Mouse (Mus musculus): ENCODE data around the gene Ak6.

The Ak6 gene

DNA sequence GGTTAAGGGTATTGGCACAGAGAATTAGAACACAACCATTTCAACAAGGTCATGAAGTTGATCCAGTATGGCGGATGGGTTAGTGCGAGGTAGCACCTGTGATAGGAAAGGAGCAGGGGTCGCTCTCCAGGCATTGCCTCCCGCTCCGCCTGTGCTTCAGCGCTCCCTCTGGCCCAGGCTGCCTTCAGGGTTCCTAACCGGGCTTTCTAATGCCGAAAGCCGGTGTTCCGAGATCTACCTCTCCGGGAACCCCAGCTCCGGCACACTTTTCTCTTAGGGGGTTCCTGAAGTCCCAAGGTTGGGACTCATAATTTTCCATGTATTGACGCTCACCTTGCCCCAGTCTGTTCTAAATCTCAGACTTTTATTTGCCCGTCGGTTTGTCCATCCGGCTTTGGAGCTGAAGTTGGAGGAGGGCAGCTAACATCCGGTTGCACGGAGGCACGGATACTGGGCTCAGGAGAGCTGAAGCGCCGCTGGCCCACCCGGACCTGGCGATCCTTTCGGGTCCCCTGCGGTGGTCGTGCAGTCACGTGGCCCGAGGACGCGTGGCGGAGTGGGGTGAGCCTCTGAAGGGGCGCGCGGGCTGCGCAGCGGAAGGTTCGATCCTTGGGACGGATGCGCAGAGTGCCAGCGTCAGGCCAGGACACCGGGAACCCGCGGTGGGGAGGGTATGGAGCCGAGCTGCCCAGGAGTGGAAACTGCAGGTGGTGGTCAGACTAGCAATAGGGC is 18.7 kb downstream of the Ak6 start, which contains the start of gene Ccdc125:
Gene Ccdc125, plus strand, starts transcription at position 427 of the 732 bp plus-strand sequence.
- no peak for DNase-seq (ENCODE audit: low spot score in 2 of 2)

DNA sequence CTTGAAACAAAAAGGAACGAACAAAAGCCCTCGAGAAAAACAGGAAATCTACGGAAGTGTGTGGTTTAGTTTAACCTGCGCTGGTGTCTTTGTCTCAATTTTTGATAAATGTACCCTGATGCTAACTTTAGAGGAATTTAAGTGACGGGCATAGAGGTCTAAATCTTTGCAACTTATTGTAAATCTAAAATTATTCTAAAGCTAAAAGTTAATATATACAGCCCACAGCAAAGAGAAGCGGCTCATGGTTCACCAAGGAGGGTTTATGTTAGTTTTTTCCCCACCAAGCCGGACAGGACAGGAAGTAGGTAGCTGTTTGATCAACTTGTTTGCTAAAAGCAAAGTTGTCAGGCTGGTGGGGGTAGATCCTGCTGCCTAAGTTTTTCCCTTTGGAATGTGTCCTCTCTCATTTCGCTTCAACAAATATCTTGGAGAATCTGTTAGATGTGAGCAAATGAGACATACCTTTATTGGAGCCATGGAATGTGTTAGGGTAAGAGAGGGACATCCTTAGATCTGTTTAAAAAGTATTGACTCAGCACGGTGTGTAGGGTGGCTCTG is 19.5 kb downstream of the Ak6 start:
- DNase-seq (ENCODE audit: low spot score in 2 of 2): no peak

DNA sequence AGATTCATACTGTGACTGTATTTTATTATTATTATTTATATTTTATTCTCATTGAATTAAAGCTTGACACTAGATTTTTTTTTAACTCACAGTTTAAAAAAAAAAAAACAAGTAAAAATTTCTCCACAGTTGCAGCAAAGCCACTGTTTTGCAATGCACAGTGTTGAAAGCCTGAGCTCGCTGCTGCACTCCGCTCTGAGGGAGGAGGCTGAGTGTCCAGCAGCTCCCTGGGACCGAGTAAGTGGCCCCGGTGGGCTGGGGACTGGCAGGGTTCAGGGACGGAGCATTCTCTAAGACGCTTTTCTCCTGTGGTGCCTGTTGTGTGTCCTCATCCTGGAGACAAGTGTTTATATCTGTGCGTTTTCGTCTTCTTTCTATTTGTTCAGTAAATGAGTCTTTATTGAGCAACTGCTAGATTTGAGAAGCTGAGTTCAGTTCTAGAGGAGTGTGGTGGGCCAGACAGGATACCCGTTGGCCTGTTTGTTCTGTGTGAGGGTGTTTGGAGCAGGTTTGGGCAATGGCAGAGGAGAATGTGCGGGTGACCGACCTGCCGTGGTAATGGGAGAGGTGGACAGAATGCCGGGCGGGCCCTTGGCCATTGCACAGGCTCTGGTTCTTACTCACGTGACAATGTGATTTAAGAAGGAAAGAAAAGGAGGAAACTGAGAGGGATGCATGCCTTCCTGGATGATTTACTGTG is 25.3 kb downstream of the Ak6 start:
- no peak for DNase-seq (ENCODE audit: low spot score in 2 of 2)

DNA sequence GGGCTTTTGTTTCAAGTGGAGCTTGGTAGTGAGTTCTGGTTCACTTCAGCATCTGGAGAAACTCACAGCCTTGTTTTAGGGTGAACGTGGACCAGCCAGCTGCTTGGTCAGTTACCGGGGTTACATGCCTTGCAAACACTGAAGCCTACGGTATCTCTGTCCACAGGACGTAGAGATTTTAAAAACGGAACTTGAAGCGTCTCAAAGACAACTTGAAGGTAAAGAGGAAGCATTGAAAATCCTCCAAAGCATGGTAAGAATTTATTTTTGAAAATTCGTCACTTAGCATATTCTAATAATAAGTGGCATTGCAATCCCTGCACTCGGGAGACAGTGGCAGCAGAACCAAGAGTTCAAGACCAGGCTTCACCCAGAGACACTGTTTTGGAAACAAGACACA is 30.8 kb downstream of the Ak6 start:
- DNase-seq (ENCODE audit: low spot score in 2 of 2): no peak

DNA sequence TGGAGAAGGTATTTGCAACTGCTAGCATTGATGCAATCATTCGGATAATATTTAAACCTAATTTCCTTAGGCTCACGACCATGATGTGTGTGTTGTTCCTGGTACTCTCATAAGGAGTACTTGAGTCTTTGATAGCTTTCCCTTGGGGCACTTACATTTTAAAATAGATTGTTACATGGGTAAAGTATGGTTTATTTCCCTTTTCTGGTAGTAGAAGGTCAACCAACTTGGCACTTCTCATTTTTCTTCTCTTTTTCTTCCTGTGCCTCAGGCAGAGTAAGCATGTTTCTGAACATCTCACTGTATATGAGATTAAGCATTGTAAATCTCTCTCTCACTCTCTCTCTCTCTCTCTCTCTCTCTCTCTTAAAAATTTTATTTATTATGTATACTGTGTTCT is 32.1 kb downstream of the Ak6 start:
- no peak for DNase-seq (ENCODE audit: low spot score in 2 of 2)

DNA sequence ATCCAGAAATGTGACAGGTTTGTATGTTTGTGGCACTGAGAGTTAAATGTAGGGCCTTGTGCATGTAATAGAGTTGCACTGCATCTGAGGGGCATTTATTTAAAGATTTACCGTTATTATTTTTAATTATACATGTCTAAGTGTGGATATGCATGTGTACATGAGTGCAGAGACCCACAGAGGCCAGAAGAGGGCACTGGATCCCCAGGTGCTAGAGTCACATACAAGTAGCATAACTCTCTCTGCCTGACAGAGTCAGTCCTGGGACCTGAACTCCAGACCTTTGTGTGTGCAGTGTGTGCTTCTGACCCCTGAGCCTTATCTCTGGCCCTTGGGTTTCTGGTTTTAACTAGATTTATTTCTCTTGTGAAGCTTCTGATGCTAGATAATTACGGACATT is 33.6 kb downstream of the Ak6 start:
- no peak for DNase-seq (ENCODE audit: low spot score in 2 of 2)

DNA sequence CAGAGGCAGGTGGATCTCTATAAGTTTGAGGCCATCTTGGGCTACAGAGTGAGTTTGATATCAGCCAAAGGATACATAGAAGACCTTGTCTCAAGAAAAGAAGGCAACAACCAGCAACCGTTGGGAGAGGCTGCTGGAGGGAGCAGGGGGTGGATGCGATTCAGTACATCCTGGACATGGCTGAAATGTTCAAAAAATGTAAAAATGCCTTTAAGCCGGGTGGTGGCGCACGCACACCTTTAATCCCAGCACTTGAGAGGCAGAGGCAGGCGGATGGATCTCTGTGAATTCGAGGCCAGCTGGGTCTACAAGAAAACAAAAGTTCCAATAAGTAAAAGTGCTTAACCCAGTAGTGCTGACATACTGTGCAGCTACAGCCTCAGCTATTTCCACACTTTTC is 36.7 kb downstream of the Ak6 start:
- no peak for DNase-seq (ENCODE audit: low spot score in 2 of 2)

DNA sequence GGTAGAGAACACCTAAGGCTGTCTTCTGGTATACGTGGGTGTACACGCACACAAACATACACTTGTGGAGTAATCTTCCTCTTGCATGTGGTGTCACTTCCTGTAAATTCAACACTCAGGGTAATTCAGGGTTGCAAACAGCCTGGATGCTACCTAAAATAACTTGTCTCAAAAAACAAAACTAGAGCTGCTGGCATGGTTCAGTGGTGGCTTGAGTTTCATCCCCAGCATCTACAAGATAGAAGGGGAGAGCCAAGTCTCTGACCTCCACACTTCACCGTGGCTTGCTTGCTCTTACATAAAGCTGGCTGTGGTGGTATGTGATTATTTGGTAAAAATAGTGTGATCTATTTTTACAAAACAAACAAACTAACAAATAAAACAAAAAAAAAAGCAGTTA is 46.8 kb downstream of the Ak6 start:
- no peak for DNase-seq (ENCODE audit: low spot score in 2 of 2)

DNA sequence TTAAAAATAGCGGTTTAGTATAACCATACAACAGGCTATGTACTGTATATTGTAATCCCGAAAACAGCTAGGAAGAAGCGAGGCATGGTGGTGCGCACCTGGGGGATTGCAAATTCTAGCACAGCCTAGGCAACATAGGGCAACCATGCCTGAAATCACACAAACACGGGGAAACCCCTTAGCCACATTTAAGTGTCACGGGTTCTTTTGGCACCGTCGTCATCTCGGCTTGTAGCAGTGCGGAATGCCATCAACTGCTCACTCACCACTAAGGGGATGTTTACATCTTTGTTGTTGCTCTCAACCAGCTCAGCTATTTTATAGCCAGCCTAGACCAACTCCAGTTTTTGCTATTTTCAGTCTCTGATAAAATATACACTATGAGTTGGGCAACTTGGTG is 48.1 kb downstream of the Ak6 start:
- no peak for DNase-seq (ENCODE audit: low spot score in 2 of 2)

DNA sequence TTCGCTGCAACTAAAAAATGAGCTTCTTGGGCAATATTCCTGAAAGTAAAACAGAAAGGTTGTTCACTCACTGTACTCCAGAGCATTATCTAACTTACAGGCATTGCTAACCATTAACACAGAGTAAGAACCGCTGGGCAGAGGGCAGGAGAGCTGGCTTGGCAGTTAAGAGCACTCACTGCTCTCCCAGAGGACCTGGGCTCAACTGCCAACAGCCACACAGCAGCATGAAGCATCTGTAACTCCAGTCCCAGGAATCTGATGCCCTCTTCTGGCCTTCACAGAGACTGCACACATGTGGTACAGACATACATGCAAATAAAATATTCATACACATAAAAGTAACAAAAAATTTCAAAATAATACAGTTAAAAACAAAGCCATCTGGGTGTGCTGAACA is 52.7 kb downstream of the Ak6 start:
- DNase-seq (ENCODE audit: low spot score in 2 of 2): no peak

DNA sequence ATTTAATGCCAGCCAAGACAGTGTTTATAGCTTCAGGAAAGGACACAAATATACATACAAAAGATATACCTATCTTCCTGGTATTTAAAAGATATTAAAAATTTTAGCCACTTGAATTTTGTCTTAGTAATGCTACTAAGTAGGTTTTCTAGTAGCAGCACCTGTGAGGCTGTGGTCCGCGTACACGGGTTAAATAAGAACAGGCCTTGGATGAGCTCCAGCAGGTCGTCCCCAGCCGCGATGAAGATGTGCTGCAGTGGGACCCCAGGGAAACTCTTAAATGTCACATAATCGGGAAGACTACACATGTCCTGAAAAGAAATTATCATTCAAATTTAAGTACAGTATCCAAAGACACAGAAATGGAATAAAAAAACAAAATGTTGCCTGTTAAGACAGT is 55.4 kb downstream of the Ak6 start:
- no peak for DNase-seq (ENCODE audit: low spot score in 2 of 2)

DNA sequence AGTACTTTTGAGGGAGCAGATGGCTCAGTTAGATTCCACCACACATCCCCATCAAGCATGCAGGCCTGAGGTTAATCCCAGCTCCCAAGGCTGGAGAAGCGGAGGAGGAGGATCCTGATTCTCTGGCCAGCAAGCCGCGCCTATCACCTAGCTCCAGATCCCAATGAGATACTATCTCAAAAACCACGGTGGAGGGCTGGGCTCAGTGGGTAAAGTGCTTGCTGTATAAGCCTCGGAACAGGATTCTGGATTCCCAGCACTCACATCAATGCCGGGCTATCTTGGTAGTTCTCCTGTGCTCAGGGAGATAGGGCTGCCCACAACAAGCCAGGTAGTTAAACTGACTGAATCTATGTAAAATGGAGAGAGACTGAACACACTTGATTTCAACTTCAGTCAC is 64.7 kb downstream of the Ak6 start:
- no peak for DNase-seq (ENCODE audit: low spot score in 2 of 2)

Data from right cerebral cortex, postnatal 36 days (tissue).